Mouse (Mus musculus): ENCODE data around the gene Lcn10. TPM values are rescaled to one million over a fixed set of nuclear protein-coding genes. Genes with fewer than 3 reads are reported as not detected.
"Not testable (repeated sequence)": the region's sequence is repeated elsewhere in the genome, so short reads cannot be mapped to it uniquely, and the experiment has no call there.

Lcn10 gene
- polyA plus RNA-seq, 1 experiment from 2014 or later: not detected

DNA sequence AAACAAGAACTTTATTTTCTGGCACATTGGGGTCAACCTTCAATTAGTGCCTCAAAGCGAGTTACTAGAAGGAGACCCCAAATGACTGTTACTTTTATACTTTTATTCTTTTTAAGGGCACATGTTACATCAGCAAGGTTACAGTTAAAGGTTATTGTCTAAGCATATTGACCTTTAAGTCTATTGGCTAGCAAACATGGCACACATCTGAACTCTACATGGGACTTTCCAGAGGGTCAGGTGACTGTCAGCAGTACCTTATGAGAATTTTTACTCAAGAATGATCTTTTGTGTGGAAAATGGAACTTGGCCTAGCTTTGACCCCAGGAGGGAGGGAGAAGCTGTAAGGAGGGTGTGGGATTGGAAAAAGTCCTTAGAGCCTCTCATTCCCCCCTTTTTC is 16.0 kb upstream of the Lcn10 start:
- 76% methylated on average over 1 of the region's 1 CpGs for WGBS
- no peak for ATAC-seq (ENCODE audit: low FRiP score, low read depth)

DNA sequence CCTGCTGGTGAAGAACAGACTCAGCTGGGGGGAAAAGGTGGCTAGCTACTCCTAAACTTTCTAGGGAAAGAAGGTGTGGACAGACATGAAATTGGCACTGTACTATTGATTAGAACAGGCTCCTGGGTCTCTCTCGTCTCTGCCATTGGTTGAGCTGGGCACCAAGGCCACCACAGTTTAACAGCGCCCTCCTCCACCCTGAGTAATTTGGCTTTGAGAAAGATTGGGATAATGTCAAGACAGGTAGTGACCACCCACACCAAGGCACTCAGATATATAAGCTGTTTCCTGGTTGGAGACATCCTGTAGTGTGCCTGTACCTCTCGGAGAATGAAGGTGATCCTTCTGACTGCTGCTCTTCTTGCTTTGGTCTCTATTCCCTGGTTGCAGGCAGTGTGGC is 6.0 kb upstream of the Lcn10 start, which contains the start of gene Lcn6:
Lcn6 (plus strand) TSS at position 301 of the 400 bp plus-strand sequence.
- WGBS: 94% methylated on average over 3 of the region's 3 CpGs
- Histone ChIP-seq H3K36me3 (no peaks in the 10 kb centered on the region), H3K4me2 (no peak within 1 kb of the TSS), H3K27me3 (no peaks in the 10 kb centered on the region), H3K9me3 (no peaks in the 10 kb centered on the region), H3K4me3 (no peak within 1 kb of the TSS), H3K4me1 (replicated peaks) (no peaks in the 10 kb centered on the region), H3K9ac (no peak within 1 kb of the TSS), H3K27ac (replicated peaks) (no peak within 1 kb of the TSS)
- no peak for ATAC-seq (ENCODE audit: low FRiP score, low read depth)

More for the DNA sequence above, 16.0 kb upstream of the Lcn10 start:
- no peaks in the 10 kb centered on the region for H3K4me1 ChIP-seq (replicated peaks)
- no peaks in the 10 kb centered on the region for H3K36me3 ChIP-seq
- H3K4me3 ChIP-seq: no peak overlapping the region
- H3K9ac ChIP-seq: no peak overlapping the region
- no peak overlapping the region for H3K4me2 ChIP-seq
- H3K27me3 ChIP-seq: no peaks in the 10 kb centered on the region
- H3K27ac ChIP-seq (replicated peaks): no peak overlapping the region
- H3K9me3 ChIP-seq: no peaks in the 10 kb centered on the region

DNA sequence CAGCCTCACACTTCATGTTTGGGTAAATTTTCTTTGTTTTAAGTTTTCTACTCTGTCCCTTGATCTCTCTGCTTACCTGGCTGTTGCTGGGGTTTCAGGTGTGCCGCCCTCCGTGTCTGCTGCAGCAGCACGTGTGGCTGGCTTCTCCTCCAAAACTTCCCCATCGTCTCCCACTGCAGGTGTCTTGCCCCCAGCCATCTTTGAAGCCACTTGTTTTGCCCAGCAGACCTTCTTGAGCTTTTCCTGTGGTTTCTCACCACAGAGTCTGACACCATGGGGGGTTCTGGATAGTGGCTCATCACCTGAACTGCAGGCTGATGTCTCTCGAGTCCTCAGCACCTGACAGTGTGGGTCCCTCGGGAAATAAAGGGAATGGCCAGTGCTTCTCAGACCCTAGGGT is 3.0 kb upstream of the Lcn10 start:
- no peak overlapping the region for H3K27ac ChIP-seq (replicated peaks)
- no peak overlapping the region for H3K9ac ChIP-seq
- no peaks in the 10 kb centered on the region for H3K27me3 ChIP-seq
- H3K36me3 ChIP-seq: no peaks in the 10 kb centered on the region
- no peak overlapping the region for H3K4me2 ChIP-seq
- no peak overlapping the region for H3K4me3 ChIP-seq
- no peak for ATAC-seq (ENCODE audit: low FRiP score, low read depth)
- 89% methylated on average over 6 of the region's 6 CpGs for WGBS
- H3K9me3 ChIP-seq: no peaks in the 10 kb centered on the region
- no peaks in the 10 kb centered on the region for H3K4me1 ChIP-seq (replicated peaks)

DNA sequence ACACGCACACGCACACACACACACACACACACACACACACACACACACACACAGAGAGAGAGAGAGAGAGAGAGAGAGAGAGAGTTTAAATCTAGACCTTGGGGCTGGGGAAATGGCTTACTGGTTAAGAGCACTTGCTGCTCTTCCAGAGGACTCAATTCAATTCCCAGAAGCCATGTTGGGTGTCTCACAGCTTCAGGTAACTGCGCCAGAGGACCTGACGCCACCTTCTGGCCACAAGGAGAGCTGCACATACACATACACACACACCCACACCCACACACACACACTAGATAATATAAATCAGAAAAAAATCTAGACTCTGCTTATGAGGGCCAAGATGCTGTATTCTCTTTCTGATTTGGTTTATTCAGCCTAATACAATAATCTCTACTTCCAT is 4.4 kb downstream of the Lcn10 start:
- no peaks in the 10 kb centered on the region for H3K36me3 ChIP-seq
- ATAC-seq (ENCODE audit: low FRiP score, low read depth): no peak
- H3K27ac ChIP-seq (replicated peaks): no peak overlapping the region
- H3K4me2 ChIP-seq: no peak overlapping the region
- no peaks in the 10 kb centered on the region for H3K4me1 ChIP-seq (replicated peaks)
- H3K4me3 ChIP-seq: no peak overlapping the region
- 0 out of 2 replicates have a peak, but pooled peaks cover 3% of the 10 kb centered on the region for H3K27me3 ChIP-seq
- no peak overlapping the region for H3K9ac ChIP-seq
- H3K9me3 ChIP-seq: no peaks in the 10 kb centered on the region
- 74% methylated on average over 4 of the region's 4 CpGs for WGBS

DNA sequence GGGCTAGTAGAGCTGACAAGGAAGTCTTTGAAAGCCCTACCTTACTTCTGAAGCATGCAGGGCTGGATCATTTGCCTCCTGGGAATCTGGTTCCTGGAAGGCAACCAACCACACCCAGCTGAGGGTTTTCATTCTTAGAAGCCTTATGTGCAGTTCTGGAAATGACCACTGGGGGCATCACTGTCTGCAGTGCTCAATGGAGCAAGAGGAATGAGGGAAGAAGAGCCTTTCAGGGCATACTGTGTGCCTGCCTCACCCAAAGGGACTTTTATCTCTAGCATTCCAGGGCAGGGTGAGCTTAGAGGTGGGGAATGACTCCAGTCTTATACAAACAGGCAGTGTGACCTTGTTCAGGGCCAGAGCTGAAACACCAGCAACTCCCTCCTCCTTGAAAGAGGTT is 12.1 kb downstream of the Lcn10 start:
- Histone ChIP-seq H3K9me3 (no peaks in the 10 kb centered on the region), H3K36me3 (no peaks in the 10 kb centered on the region), H3K4me1 (replicated peaks) (no peaks in the 10 kb centered on the region), H3K27me3 (no peaks in the 10 kb centered on the region), H3K9ac (no peak overlapping the region), H3K27ac (replicated peaks) (no peak overlapping the region), H3K4me2 (no peak overlapping the region), H3K4me3 (no peak overlapping the region)
- ATAC-seq (ENCODE audit: low FRiP score, low read depth): no peak

DNA sequence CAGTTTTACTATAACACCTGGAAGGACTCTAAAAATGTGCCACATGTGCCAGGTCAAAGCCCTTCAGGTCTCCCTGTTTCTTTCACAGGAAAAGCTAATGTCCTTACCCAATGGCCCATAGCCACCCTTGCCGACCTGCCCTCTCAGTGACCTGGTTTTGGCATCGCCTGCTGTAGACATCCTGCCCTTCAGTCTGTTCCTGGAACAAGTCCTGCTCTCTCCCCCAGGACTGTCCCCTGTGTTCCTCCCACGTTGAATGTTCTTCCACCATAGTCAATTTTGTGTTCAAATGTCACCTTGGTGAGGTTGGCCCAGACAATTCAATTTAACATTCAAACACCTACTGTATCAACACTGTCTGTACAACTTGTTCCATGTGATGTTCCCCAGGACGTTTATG is 14.4 kb downstream of the Lcn10 start:
- H3K27me3 ChIP-seq: no peaks in the 10 kb centered on the region
- no peak overlapping the region for H3K27ac ChIP-seq (replicated peaks)
- no peak overlapping the region for H3K4me2 ChIP-seq
- no peaks in the 10 kb centered on the region for H3K9me3 ChIP-seq
- H3K4me3 ChIP-seq: no peak overlapping the region
- ATAC-seq (ENCODE audit: low FRiP score, low read depth): no peak
- no peaks in the 10 kb centered on the region for H3K36me3 ChIP-seq
- no peak overlapping the region for H3K9ac ChIP-seq
- 68% methylated on average over 4 of the region's 4 CpGs for WGBS
- H3K4me1 ChIP-seq (replicated peaks): no peaks in the 10 kb centered on the region

DNA sequence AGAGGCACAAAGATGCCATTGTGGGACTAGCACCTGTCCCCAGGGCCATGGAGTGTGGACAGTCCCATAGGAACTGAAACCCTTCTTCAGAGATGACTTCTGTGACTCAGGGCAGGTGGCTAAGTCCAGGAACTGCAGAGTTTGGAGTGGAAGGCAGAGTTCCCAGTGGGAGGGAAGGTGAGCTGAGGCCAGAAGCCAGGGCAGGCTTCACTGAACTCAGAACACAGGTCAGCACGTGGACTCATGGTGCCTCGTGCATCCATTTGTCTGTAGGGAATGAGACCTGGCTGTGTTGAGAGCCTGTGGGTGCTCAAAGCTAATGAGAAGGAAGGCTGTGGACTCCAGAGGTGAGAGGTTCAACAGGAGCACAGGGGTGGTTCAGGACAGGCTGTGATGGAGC is 16.2 kb downstream of the Lcn10 start:
- no peak for ATAC-seq (ENCODE audit: low FRiP score, low read depth)

DNA sequence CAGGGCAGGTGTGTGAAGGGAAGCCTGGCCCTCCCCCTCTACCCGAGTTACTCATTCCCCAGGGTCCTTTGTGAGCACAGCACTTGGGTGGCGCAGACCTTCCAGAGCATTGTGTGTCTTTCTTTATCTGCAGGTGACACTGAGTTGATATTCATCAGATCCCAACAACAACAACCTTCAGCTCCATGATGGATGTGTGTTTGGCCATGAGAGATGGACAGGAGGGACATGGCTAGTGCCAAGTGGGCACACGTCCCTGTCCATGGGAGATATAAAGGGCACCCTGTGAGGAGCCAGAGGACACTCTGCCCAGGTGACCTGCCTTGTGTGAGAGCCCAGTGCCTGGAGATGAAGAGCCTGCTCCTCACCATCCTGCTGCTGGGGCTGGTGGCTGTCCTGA is 17.2 kb downstream of the Lcn10 start, which contains the start of gene Obp2a:
Obp2a (plus strand) TSS at position 301 of the 400 bp plus-strand sequence.
- not testable (repeated sequence) for H3K4me3 ChIP-seq; ATAC-seq (ENCODE audit: low FRiP score, low read depth); H3K9me3 ChIP-seq; H3K4me2 ChIP-seq; H3K9ac ChIP-seq; H3K27me3 ChIP-seq; H3K4me1 ChIP-seq (replicated peaks); H3K27ac ChIP-seq (replicated peaks); H3K36me3 ChIP-seq
- WGBS: 76% methylated on average over 3 of the region's 3 CpGs

More for the DNA sequence above, 16.2 kb downstream of the Lcn10 start:
- Histone ChIP-seq H3K27me3 (no peaks in the 10 kb centered on the region), H3K4me2 (no peak overlapping the region), H3K9ac (no peak overlapping the region), H3K27ac (replicated peaks) (no peak overlapping the region), H3K9me3 (no peaks in the 10 kb centered on the region), H3K4me3 (no peak overlapping the region), H3K4me1 (replicated peaks) (no peaks in the 10 kb centered on the region), H3K36me3 (no peaks in the 10 kb centered on the region)
- WGBS: 87% methylated on average over 2 of the region's 2 CpGs

DNA sequence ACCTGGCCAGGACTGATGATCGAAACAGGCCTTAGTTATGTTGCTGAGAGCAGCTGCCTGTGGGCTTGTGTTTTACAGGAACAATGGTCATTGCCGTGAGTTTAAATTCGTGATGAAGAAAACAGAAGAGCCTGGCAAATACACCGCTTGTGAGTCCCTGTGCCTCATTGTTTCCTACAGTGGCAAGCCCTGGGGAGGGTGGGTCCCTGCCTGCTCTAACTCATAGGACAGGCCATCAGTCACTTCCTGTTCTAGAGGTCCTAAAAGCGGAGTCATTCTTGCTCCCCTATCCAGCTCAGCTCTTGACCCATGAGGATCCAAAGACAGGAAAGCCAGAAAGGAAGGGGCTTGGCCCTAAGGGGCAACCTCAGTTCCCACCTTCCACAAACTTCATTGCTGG is 18.5 kb downstream of the Lcn10 start:
- Histone ChIP-seq H3K4me2 (no peak overlapping the region), H3K4me3 (no peak overlapping the region), H3K4me1 (replicated peaks) (no peaks in the 10 kb centered on the region), H3K27ac (replicated peaks) (no peak overlapping the region), H3K9me3 (no peaks in the 10 kb centered on the region), H3K36me3 (no peaks in the 10 kb centered on the region), H3K27me3 (no peaks in the 10 kb centered on the region), H3K9ac (no peak overlapping the region)
- 80% methylated on average over 5 of the region's 5 CpGs for WGBS
- ATAC-seq (ENCODE audit: low FRiP score, low read depth): no peak

DNA sequence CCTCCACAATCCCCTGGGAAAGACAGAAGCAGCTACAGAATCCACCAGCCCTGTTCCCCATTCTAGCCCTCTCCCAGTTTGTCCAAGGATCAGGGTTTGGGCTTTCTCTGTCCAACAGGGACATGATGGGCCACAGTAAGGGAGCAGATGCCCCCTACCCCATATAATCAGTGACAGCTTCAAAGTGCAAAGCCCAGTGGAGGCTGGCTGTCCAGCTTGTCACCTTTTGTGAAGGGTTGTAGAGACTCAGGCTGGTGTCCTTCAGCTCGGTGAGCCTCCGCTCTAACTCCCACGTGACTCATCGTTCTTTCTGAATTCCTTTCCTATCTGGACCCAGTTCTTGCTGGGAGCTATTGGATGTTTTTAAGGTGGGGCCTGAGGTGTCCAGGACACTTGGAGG is 21.2 kb downstream of the Lcn10 start:
- ATAC-seq (ENCODE audit: low FRiP score, low read depth): no peak
- 92% methylated on average over 4 of the region's 4 CpGs for WGBS

DNA sequence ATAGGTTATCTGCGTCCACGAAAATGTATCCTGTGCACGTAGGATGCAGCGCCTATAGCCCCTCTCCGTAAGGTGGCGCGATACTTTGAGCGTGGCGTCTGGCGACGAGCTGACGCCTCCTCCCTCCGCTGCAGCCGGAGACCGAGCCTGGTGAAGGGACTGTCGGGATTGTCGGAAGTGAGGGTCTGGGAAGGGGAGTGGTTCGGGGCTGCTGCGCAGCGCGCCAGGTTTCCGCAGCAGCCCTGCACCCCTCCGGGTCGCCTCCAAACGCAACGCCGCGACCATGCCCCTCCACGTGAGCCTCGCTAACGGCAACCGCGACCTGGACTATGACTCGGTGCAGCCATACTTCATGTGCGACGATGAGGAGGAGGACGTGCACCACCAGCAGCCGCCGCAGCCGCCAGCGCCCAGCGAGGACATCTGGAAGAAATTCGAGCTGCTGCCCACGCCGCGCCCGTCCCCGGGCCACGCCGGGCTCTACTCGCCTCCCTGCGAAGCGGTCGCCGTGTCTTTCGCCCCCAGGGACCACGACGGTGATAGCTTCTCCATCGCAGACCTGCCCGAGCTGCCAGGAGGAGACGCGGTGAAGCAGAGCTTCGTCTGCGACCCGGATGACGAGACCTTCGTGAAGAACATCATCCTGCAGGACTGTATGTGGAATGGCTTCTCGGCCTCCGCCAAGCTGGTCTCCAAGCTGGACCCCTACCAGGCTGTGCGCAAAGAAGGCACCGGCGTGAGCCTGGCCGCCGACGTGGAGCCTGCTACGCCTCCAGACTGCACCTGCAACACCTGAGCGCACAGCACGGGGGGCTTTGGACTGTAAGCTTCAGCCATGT is 24.3 kb downstream of the Lcn10 start, which contains the start of gene Bmyc:
Bmyc (plus strand) TSS at position 97 of the 839 bp plus-strand sequence.
- H3K4me1 ChIP-seq (replicated peaks): peaks cover 18% of the 10 kb centered on the region
- H3K4me2 ChIP-seq: peak within 1 kb of the TSS; percentile 87
- peak within 1 kb of the TSS; percentile 95 for H3K27ac ChIP-seq (replicated peaks)
- ATAC-seq (ENCODE audit: low FRiP score, low read depth): peak; percentile 97
- H3K4me3 ChIP-seq: peak within 1 kb of the TSS; percentile 84
- no peaks in the 10 kb centered on the region for H3K27me3 ChIP-seq
- H3K9me3 ChIP-seq: no peaks in the 10 kb centered on the region
- under 1% methylated on average over 76 of the region's 78 CpGs for WGBS
- peak within 1 kb of the TSS; percentile 93 for H3K9ac ChIP-seq
- no peaks in the 10 kb centered on the region for H3K36me3 ChIP-seq

More for the DNA sequence above, 21.2 kb downstream of the Lcn10 start:
- Histone ChIP-seq H3K4me3 (no peak overlapping the region), H3K9ac (no peak overlapping the region), H3K36me3 (no peaks in the 10 kb centered on the region), H3K27ac (replicated peaks) (no peak overlapping the region), H3K4me1 (replicated peaks) (peaks cover 9% of the 10 kb centered on the region), H3K4me2 (no peak overlapping the region), H3K27me3 (no peaks in the 10 kb centered on the region), H3K9me3 (no peaks in the 10 kb centered on the region)

DNA sequence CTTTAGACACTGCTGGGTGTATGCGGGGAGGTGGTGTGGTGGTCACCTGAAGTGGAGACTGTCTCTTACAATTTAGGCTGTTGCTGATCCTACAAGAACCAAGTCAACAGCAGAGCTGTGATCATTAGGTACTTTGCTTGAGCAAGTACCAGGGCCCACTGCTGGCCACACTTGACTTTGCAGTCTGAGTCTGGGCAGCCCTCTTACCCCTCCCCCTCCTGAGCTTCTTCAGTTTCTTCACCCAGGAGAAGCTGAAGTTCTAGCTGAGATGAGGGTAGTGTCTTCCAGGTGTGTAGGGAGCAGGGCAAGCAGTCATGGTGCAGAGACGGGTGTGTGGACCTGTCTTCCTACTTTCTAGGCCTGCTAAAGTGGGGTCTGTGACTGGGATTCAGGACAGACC is 25.6 kb downstream of the Lcn10 start:
- 81% methylated on average over 2 of the region's 2 CpGs for WGBS
- no peak for ATAC-seq (ENCODE audit: low FRiP score, low read depth)
- no peaks in the 10 kb centered on the region for H3K9me3 ChIP-seq
- H3K9ac ChIP-seq: no peak overlapping the region
- H3K36me3 ChIP-seq: no peaks in the 10 kb centered on the region
- H3K27ac ChIP-seq (replicated peaks): no peak overlapping the region
- H3K4me1 ChIP-seq (replicated peaks): peaks cover 18% of the 10 kb centered on the region
- peak overlapping the region; percentile 31 for H3K4me3 ChIP-seq
- no peaks in the 10 kb centered on the region for H3K27me3 ChIP-seq
- peak overlapping the region; percentile 87 for H3K4me2 ChIP-seq
